Mouse (Mus musculus): ENCODE data around the gene Gabrr3.
"Not testable (repeated sequence)": the region's sequence is repeated elsewhere in the genome, so short reads cannot be mapped to it uniquely, and the experiment has no call there.

The Gabrr3 gene

GRCm38 (mm10) chr16:59444880-59445559 is 37.9 kb downstream of the Gabrr3 start:
- H3K27me3 ChIP-seq (ENCODE audit: control insufficient read depth, insufficient read depth, low read length, poor library complexity, severe bottlenecking), result no peaks in the 10 kb centered on the region
- no peaks in the 10 kb centered on the region for H3K36me3 ChIP-seq (ENCODE audit: control insufficient read depth, insufficient read depth, low read length, poor library complexity, severe bottlenecking)
- no peak for DNase-seq (ENCODE audit: low read depth, low spot score)

GRCm38 (mm10) chr16:59448181-59448580 is 41.0 kb downstream of the Gabrr3 start:
- H3K36me3 ChIP-seq (ENCODE audit: control insufficient read depth, insufficient read depth, low read length, poor library complexity, severe bottlenecking), result no peaks in the 10 kb centered on the region
- H3K27me3 ChIP-seq (ENCODE audit: control insufficient read depth, insufficient read depth, low read length, poor library complexity, severe bottlenecking), result no peaks in the 10 kb centered on the region
- no peak for DNase-seq (ENCODE audit: low read depth, low spot score)

GRCm38 (mm10) chr16:59449092-59449491 is 42.0 kb downstream of the Gabrr3 start:
- peak; percentile 39 for DNase-seq (ENCODE audit: low read depth, low spot score)
- no peaks in the 10 kb centered on the region for H3K36me3 ChIP-seq (ENCODE audit: control insufficient read depth, insufficient read depth, low read length, poor library complexity, severe bottlenecking)
- no peaks in the 10 kb centered on the region for H3K27me3 ChIP-seq (ENCODE audit: control insufficient read depth, insufficient read depth, low read length, poor library complexity, severe bottlenecking)

- DNase-seq (ENCODE audit: low read depth, low spot score), result peak; percentile 60
- no peaks in the 10 kb centered on the region for H3K27me3 ChIP-seq (ENCODE audit: control insufficient read depth, insufficient read depth, low read length, poor library complexity, severe bottlenecking)
- no peaks in the 10 kb centered on the region for H3K36me3 ChIP-seq (ENCODE audit: control insufficient read depth, insufficient read depth, low read length, poor library complexity, severe bottlenecking)
Measured at GRCm38 (mm10) chr16:59451813-59452212, 44.7 kb downstream of the Gabrr3 start.

- H3K27me3 ChIP-seq (ENCODE audit: control insufficient read depth, insufficient read depth, low read length, poor library complexity, severe bottlenecking); DNase-seq (ENCODE audit: low read depth, low spot score); H3K36me3 ChIP-seq (ENCODE audit: control insufficient read depth, insufficient read depth, low read length, poor library complexity, severe bottlenecking): not testable (repeated sequence)
Measured at GRCm38 (mm10) chr16:59459259-59459861, 52.2 kb downstream of the Gabrr3 start.

- Histone ChIP-seq H3K27me3 (ENCODE audit: control insufficient read depth, insufficient read depth, low read length, poor library complexity, severe bottlenecking) (no peaks in the 10 kb centered on the region), H3K36me3 (ENCODE audit: control insufficient read depth, insufficient read depth, low read length, poor library complexity, severe bottlenecking) (no peaks in the 10 kb centered on the region)
- DNase-seq (ENCODE audit: low read depth, low spot score), result no peak
Measured at GRCm38 (mm10) chr16:59463567-59463966, 56.4 kb downstream of the Gabrr3 start.

- no peak for DNase-seq (ENCODE audit: low read depth, low spot score)
- Histone ChIP-seq H3K27me3 (ENCODE audit: control insufficient read depth, insufficient read depth, low read length, poor library complexity, severe bottlenecking) (no peaks in the 10 kb centered on the region), H3K36me3 (ENCODE audit: control insufficient read depth, insufficient read depth, low read length, poor library complexity, severe bottlenecking) (no peaks in the 10 kb centered on the region)
Measured at GRCm38 (mm10) chr16:59463973-59464372, 56.8 kb downstream of the Gabrr3 start.

GRCm38 (mm10) chr16:59469846-59470245 is 62.7 kb downstream of the Gabrr3 start:
- DNase-seq (ENCODE audit: low read depth, low spot score), result no peak

GRCm38 (mm10) chr16:59471637-59472278 is 64.6 kb downstream of the Gabrr3 start, which contains the start of gene Riox2:
Gene Riox2 (plus strand): TSS chr16:59471775.
- Histone ChIP-seq H3K27me3 (ENCODE audit: control insufficient read depth, insufficient read depth, low read length, poor library complexity, severe bottlenecking) (no peaks in the 10 kb centered on the region), H3K36me3 (ENCODE audit: control insufficient read depth, insufficient read depth, low read length, poor library complexity, severe bottlenecking) (no peaks in the 10 kb centered on the region)
- DNase-seq (ENCODE audit: low read depth, low spot score), result peak; percentile 87

More at GRCm38 (mm10) chr16:59469846-59470245, 62.7 kb downstream of the Gabrr3 start:
- Histone ChIP-seq H3K27me3 (ENCODE audit: control insufficient read depth, insufficient read depth, low read length, poor library complexity, severe bottlenecking) (no peaks in the 10 kb centered on the region), H3K36me3 (ENCODE audit: control insufficient read depth, insufficient read depth, low read length, poor library complexity, severe bottlenecking) (no peaks in the 10 kb centered on the region)

- DNase-seq (ENCODE audit: low read depth, low spot score), result no peak
- Histone ChIP-seq H3K27me3 (ENCODE audit: control insufficient read depth, insufficient read depth, low read length, poor library complexity, severe bottlenecking) (no peaks in the 10 kb centered on the region), H3K36me3 (ENCODE audit: control insufficient read depth, insufficient read depth, low read length, poor library complexity, severe bottlenecking) (no peaks in the 10 kb centered on the region)
Measured at GRCm38 (mm10) chr16:59472546-59472945, 65.4 kb downstream of the Gabrr3 start.

- DNase-seq (ENCODE audit: low read depth, low spot score), result peak; percentile 74
- Histone ChIP-seq H3K36me3 (ENCODE audit: control insufficient read depth, insufficient read depth, low read length, poor library complexity, severe bottlenecking) (no peaks in the 10 kb centered on the region), H3K27me3 (ENCODE audit: control insufficient read depth, insufficient read depth, low read length, poor library complexity, severe bottlenecking) (no peaks in the 10 kb centered on the region)
Measured at GRCm38 (mm10) chr16:59474788-59475187, 67.7 kb downstream of the Gabrr3 start.

- H3K27me3 ChIP-seq (ENCODE audit: control insufficient read depth, insufficient read depth, low read length, poor library complexity, severe bottlenecking), result no peaks in the 10 kb centered on the region
- peaks cover 4% of the 10 kb centered on the region for H3K36me3 ChIP-seq (ENCODE audit: control insufficient read depth, insufficient read depth, low read length, poor library complexity, severe bottlenecking)
- no peak for DNase-seq (ENCODE audit: low read depth, low spot score)
Measured at GRCm38 (mm10) chr16:59477955-59478354, 70.8 kb downstream of the Gabrr3 start.

GRCm38 (mm10) chr16:59487239-59487638 is 80.1 kb downstream of the Gabrr3 start:
- no peak for DNase-seq (ENCODE audit: low read depth, low spot score)
- Histone ChIP-seq H3K27me3 (ENCODE audit: control insufficient read depth, insufficient read depth, low read length, poor library complexity, severe bottlenecking) (no peaks in the 10 kb centered on the region), H3K36me3 (ENCODE audit: control insufficient read depth, insufficient read depth, low read length, poor library complexity, severe bottlenecking) (peaks cover 27% of the 10 kb centered on the region)

GRCm38 (mm10) chr16:59487975-59488548 is 80.9 kb downstream of the Gabrr3 start:
- H3K27me3 ChIP-seq (ENCODE audit: control insufficient read depth, insufficient read depth, low read length, poor library complexity, severe bottlenecking), result no peaks in the 10 kb centered on the region
- DNase-seq (ENCODE audit: low read depth, low spot score), result no peak
- H3K36me3 ChIP-seq (ENCODE audit: control insufficient read depth, insufficient read depth, low read length, poor library complexity, severe bottlenecking), result peaks cover 25% of the 10 kb centered on the region

GRCm38 (mm10) chr16:59493199-59493598 is 86.1 kb downstream of the Gabrr3 start:
- DNase-seq (ENCODE audit: low read depth, low spot score), result no peak
- Histone ChIP-seq H3K36me3 (ENCODE audit: control insufficient read depth, insufficient read depth, low read length, poor library complexity, severe bottlenecking) (peaks cover 14% of the 10 kb centered on the region), H3K27me3 (ENCODE audit: control insufficient read depth, insufficient read depth, low read length, poor library complexity, severe bottlenecking) (no peaks in the 10 kb centered on the region)
